Mouse (Mus musculus): ENCODE data around the gene Lysmd3.

GRCm38 (mm10) chr13:81710266-81710665 lies 52.8 kb downstream of the Lysmd3 start:
- TF ChIP-seq CTCF (IDR thresholded peaks at IDR 0.05) (no peak), EP300 (IDR thresholded peaks at IDR 0.05) (no peak)
